Mouse (Mus musculus) limb, embryonic 12.5 days (tissue): ENCODE measurements around the gene Ostm1. TPM values are rescaled to one million over a fixed set of nuclear protein-coding genes. Genes with fewer than 3 reads are reported as not detected.
A peak's percentile ranks its signal among the peaks of the same experiment; 100 is the strongest.

ENCODE experiments used
- ATAC-seq: fragments of 200-750 bp; cut with Nextera tagmentation; 2 replicates; pipeline ENCODE4 v1.8.0; 2017; ENCODE audit warnings: low read depth, moderate TSS enrichment; ENCODE audit not compliant: insufficient number of reproducible peaks, insufficient read depth, low FRiP score, low TSS enrichment
- H3K27ac ChIP-seq: fragments of 300-500 bp; sonication (generic); 2 replicates; pipeline ENCODE4 v1.5.1; 2016; ENCODE audit warnings: mild to moderate bottlenecking, moderate library complexity
- H3K27me3 ChIP-seq: fragments of 300-500 bp; sonication (generic); 2 replicates; pipeline ENCODE4 v1.6.1; 2016; ENCODE audit warnings: mild to moderate bottlenecking, moderate library complexity
- H3K36me3 ChIP-seq: fragments of 300-500 bp; sonication (generic); 2 replicates; pipeline ENCODE4 v1.6.1; 2016; ENCODE audit warnings: mild to moderate bottlenecking, moderate library complexity
- H3K4me1 ChIP-seq: fragments of 300-500 bp; sonication (generic); replicated peaks from 2 replicates; pipeline ENCODE4 v1.6.1; 2016
- H3K4me2 ChIP-seq: fragments of 300-500 bp; sonication (generic); 2 replicates; pipeline ENCODE4 v1.6.1; 2016; ENCODE audit warnings: mild to moderate bottlenecking, moderate library complexity
- H3K4me3 ChIP-seq: fragments of 300-500 bp; sonication (generic); replicated peaks from 2 replicates; pipeline ENCODE4 v1.5.1; 2016; ENCODE audit warnings: mild to moderate bottlenecking
- H3K9ac ChIP-seq: fragments of 300-500 bp; sonication (generic); replicated peaks from 2 replicates; pipeline ENCODE4 v1.6.1; 2016; ENCODE audit warnings: mild to moderate bottlenecking, moderate library complexity
- H3K9me3 ChIP-seq: fragments of 300-500 bp; sonication (generic); 2 replicates; pipeline ENCODE4 v1.6.1; 2016; ENCODE audit warnings: mild to moderate bottlenecking, moderate library complexity
- WGBS: fragments of 180-500 bp; shearing (Covaris S2); methylation state at CpG from one replicate; pipeline ENCODE4 v1.1.7; 2016; 5-methylcytosine and 5-hydroxymethylcytosine counted together
- polyA plus RNA-seq: library from polyadenylated mRNA; unstranded; fragments of >200 nt; fragmentation: Nextera tagmentation; extraction: Ambion mirVana; gene quantifications from 2 replicates; pipeline ENCODE4 v1.2.1, GENCODE M21; 2016

The Ostm1 gene
- polyA plus RNA-seq, 1 experiment from 2014 or later = 9.0 TPM

GRCm38 (mm10) chr10:42584436-42584983 lies 888 bp downstream of the Ostm1 start:
- ATAC-seq = no peak
- H3K9ac ChIP-seq = no peak overlapping the region
- peaks cover 38% of the 10 kb centered on the region for H3K4me1 ChIP-seq
- no peak overlapping the region for H3K27ac ChIP-seq
- peak overlapping the region; percentile 31 for H3K4me2 ChIP-seq
- H3K4me3 ChIP-seq = peak overlapping the region; percentile 17; the same call in 1 of the 2 replicates
- no peaks in the 10 kb centered on the region for H3K36me3 ChIP-seq
- H3K9me3 ChIP-seq = peaks cover 4% of the 10 kb centered on the region; the same call in 1 of the 2 replicates
- H3K27me3 ChIP-seq = peaks cover 99% of the 10 kb centered on the region
- under 1% methylated on average over 37 of the region's 37 CpGs for WGBS

GRCm38 (mm10) chr10:42585156-42585555 lies 1.5 kb downstream of the Ostm1 start:
- Histone ChIP-seq H3K4me2 (no peak overlapping the region), H3K9me3 (peaks cover 4% of the 10 kb centered on the region; the same call in 1 of the 2 replicates), H3K4me3 (no peak overlapping the region), H3K27me3 (peaks cover 99% of the 10 kb centered on the region), H3K36me3 (no peaks in the 10 kb centered on the region), H3K4me1 (peaks cover 31% of the 10 kb centered on the region), H3K27ac (no peak overlapping the region), H3K9ac (no peak overlapping the region)
- WGBS = 2% methylated on average over 8 of the region's 8 CpGs
- ATAC-seq = no peak

GRCm38 (mm10) chr10:42585596-42586305 lies 2.1 kb downstream of the Ostm1 start:
- Histone ChIP-seq H3K27ac (no peak overlapping the region), H3K27me3 (peaks cover 99% of the 10 kb centered on the region), H3K9me3 (peaks cover 4% of the 10 kb centered on the region; the same call in 1 of the 2 replicates), H3K4me1 (peaks cover 25% of the 10 kb centered on the region), H3K4me3 (no peak overlapping the region), H3K4me2 (no peak overlapping the region), H3K9ac (no peak overlapping the region), H3K36me3 (no peaks in the 10 kb centered on the region)
- WGBS = 4% methylated on average over 22 of the region's 22 CpGs
- no peak for ATAC-seq

GRCm38 (mm10) chr10:42587961-42588750 lies 4.5 kb downstream of the Ostm1 start:
- ATAC-seq = no peak

GRCm38 (mm10) chr10:42589505-42589904 lies 5.9 kb downstream of the Ostm1 start:
- no peak overlapping the region for H3K27ac ChIP-seq
- H3K27me3 ChIP-seq = peaks cover 100% of the 10 kb centered on the region
- H3K9ac ChIP-seq = no peak overlapping the region
- ATAC-seq = no peak
- no peaks in the 10 kb centered on the region for H3K36me3 ChIP-seq
- no peak overlapping the region for H3K4me2 ChIP-seq
- WGBS = 2% methylated on average over 5 of the region's 5 CpGs
- H3K4me1 ChIP-seq = peaks cover 12% of the 10 kb centered on the region
- no peak overlapping the region for H3K4me3 ChIP-seq
- H3K9me3 ChIP-seq = peaks cover 4% of the 10 kb centered on the region; the same call in 1 of the 2 replicates

More at GRCm38 (mm10) chr10:42587961-42588750, 4.5 kb downstream of the Ostm1 start:
- Histone ChIP-seq H3K27me3 (peaks cover 100% of the 10 kb centered on the region), H3K27ac (no peak overlapping the region), H3K9me3 (peaks cover 4% of the 10 kb centered on the region; the same call in 1 of the 2 replicates), H3K4me2 (no peak overlapping the region), H3K9ac (no peak overlapping the region), H3K4me1 (peaks cover 24% of the 10 kb centered on the region), H3K4me3 (no peak overlapping the region), H3K36me3 (no peaks in the 10 kb centered on the region)
- 4% methylated on average over 8 of the region's 8 CpGs for WGBS

- WGBS = 2% methylated on average over 19 of the region's 19 CpGs
- H3K27me3 ChIP-seq = peaks cover 100% of the 10 kb centered on the region
- peaks cover 4% of the 10 kb centered on the region; the same call in 1 of the 2 replicates for H3K9me3 ChIP-seq
- no peak for ATAC-seq
- H3K4me2 ChIP-seq = no peak overlapping the region
- H3K4me1 ChIP-seq = peaks cover 11% of the 10 kb centered on the region
- no peaks in the 10 kb centered on the region for H3K36me3 ChIP-seq
- H3K4me3 ChIP-seq = no peak overlapping the region
- H3K9ac ChIP-seq = no peak overlapping the region
- no peak overlapping the region for H3K27ac ChIP-seq
Observed at GRCm38 (mm10) chr10:42590261-42591184, 6.9 kb downstream of the Ostm1 start.

- no peak for ATAC-seq
- peaks cover 99% of the 10 kb centered on the region for H3K27me3 ChIP-seq
- no peak overlapping the region for H3K27ac ChIP-seq
- no peak overlapping the region for H3K9ac ChIP-seq
- WGBS = 1% methylated on average over 67 of the region's 67 CpGs
- H3K36me3 ChIP-seq = no peaks in the 10 kb centered on the region
- peaks cover 11% of the 10 kb centered on the region for H3K4me1 ChIP-seq
- peak overlapping the region; percentile 31 for H3K4me3 ChIP-seq
- H3K4me2 ChIP-seq = peak overlapping the region; percentile 52
- peaks cover 2% of the 10 kb centered on the region; the same call in 1 of the 2 replicates for H3K9me3 ChIP-seq
Observed at GRCm38 (mm10) chr10:42591185-42591992, 7.8 kb downstream of the Ostm1 start.

GRCm38 (mm10) chr10:42591993-42592686 lies 8.5 kb downstream of the Ostm1 start:
- Histone ChIP-seq H3K27ac (no peak overlapping the region), H3K9me3 (no peaks in the 10 kb centered on the region), H3K36me3 (no peaks in the 10 kb centered on the region), H3K4me3 (peak overlapping the region; percentile 31), H3K9ac (no peak overlapping the region), H3K4me2 (peak overlapping the region; percentile 52), H3K27me3 (peaks cover 99% of the 10 kb centered on the region), H3K4me1 (peaks cover 11% of the 10 kb centered on the region)
- under 1% methylated on average over 25 of the region's 25 CpGs for WGBS
- no peak for ATAC-seq

- WGBS = 8% methylated on average over 7 of the region's 7 CpGs
- Histone ChIP-seq H3K36me3 (no peaks in the 10 kb centered on the region), H3K4me1 (peaks cover 11% of the 10 kb centered on the region), H3K27me3 (peaks cover 94% of the 10 kb centered on the region), H3K4me3 (no peak overlapping the region), H3K4me2 (no peak overlapping the region), H3K9me3 (no peaks in the 10 kb centered on the region), H3K9ac (no peak overlapping the region), H3K27ac (no peak overlapping the region)
- no peak for ATAC-seq
Observed at GRCm38 (mm10) chr10:42593201-42593600, 9.6 kb downstream of the Ostm1 start.
